Mouse (Mus musculus): ENCODE data around the gene Ndufb10.
A peak's percentile ranks its signal among the peaks of the same experiment; 100 is the strongest.
"Not testable (repeated sequence)": the region's sequence is repeated elsewhere in the genome, so short reads cannot be mapped to it uniquely, and the experiment has no call there.

The Ndufb10 gene

DNA sequence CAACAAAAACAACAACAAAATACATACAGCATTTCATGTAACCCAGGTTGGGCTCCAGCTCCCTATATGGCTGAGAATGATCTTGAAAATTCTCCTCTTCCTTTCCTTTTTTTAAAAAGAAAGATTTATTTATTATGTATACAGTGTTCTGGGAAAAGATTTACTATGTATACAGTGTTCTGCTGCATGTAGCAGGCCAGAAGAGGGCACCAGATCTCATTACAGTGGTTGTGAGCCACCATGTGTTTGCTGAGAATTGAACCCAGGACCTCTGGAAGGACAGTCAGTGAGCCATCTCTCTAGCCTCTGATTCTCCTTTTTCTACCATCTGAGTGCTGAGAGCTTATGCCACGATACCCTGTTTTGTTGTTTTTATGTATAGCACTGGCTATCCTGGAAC lies 10.2 kb upstream of the Ndufb10 start:
- DNase-seq (ENCODE audit: low spot score), result no peak

DNA sequence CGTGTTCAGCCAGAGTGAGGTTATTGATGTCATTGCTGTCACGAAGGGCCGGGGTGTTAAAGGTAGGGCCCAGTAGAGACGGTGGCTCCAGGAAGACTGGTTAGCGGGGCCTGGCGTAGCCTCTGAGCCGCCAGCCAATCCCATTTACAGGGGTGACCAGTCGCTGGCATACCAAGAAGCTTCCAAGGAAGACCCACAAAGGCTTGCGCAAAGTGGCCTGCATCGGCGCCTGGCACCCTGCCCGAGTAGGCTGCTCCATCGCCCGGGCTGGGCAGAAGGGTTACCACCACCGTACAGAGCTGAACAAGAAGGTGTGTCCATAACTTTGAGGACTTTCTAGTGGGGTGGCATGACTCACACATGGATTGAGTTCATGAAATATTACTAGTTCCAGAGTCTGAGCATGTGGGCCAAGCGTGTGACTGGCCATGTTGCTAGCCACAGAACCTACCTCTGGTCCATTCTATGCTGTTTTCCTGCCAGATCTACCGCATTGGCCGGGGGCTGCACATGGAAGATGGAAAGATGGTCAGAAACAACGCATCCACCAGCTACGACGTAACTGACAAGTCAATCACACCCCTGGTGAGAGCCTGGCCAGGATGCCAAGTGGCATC lies 9.3 kb upstream of the Ndufb10 start:
- no peak for DNase-seq (ENCODE audit: low spot score)

GRCm38 (mm10) chr17:24732233-24732935 lies 8.1 kb upstream of the Ndufb10 start:
- no peak for DNase-seq (ENCODE audit: low spot score)

DNA sequence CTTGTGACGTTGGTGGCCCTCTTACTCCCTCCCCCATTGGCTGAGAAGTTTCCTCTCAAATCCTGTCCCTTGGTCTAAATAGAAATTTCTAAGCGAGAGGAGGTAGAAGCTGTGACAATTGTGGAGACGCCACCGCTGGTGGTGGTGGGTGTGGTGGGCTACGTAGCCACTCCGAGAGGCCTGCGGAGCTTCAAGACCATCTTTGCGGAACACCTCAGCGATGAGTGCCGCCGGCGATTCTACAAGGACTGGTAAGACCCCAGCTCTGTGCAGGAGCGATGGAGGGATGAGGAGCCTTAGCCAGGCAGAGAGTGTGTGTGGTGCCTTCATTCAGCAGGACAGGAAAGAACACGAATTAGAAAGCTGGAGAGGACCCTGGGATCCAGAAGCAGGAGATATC lies 6.5 kb upstream of the Ndufb10 start:
- DNase-seq (ENCODE audit: low spot score), result no peak

DNA sequence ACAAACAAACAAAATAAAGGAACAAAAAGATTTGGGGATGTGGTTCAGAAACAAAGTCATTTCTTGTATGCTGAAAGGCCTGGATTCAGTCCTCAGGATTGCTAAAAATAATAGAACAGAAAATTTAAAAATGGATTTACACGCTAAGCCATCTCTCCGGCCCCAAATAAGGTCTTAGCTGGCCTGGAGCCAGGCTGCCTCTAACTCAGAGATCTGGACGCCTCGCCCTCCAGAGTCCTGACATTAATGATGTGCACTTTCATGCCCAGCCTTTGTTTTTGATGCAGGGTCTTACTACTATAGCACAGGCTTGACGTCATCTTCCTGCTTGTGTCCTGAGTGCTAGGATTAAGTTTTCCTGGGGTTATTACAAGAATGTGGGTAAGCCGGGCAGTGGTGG lies 4.8 kb upstream of the Ndufb10 start:
- no peak for DNase-seq (ENCODE audit: low spot score)

DNA sequence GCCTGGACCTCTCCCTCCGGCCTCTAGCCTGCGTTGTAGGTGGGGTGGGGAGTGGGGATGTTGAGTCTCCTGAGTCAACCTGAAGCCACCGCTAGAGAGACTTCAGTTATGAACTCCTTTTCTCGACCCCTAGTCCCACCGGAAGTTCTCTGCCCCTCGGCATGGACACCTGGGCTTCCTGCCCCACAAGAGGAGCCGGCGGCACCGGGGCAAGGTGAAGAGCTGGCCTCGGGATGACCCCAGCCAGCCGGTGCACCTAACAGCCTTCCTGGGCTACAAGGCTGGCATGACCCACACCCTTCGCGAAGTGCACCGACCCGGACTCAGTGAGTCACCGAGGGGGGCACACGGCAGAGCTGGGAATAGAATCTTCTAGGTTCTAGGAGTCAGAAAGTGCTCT lies 3.9 kb upstream of the Ndufb10 start:
- DNase-seq (ENCODE audit: low spot score), result no peak

- DNase-seq (ENCODE audit: low spot score), result no peak
Measured at GRCm38 (mm10) chr17:24727618-24728017, 3.3 kb upstream of the Ndufb10 start, which contains the start of gene Rpl3l. TSS of gene Rpl3l (plus strand) at chr17:24727820.

- DNase-seq (ENCODE audit: low spot score), result no peak
Measured at GRCm38 (mm10) chr17:24725637-24726390, 1.5 kb upstream of the Ndufb10 start.

DNA sequence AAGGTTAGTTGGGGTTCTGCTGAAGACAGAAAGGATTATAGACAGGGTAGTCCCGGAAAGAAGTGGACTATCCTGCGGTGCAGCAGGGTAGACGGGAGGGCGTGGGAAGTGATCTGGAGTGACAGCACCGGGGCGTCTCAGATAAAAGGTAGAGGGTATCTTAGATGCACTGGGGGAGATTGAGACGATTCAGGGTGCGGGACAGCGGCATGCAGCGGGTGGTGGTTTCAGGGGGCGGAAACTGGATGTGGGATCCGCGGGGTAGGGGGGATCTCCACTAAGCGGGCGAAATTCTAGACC lies 447 bp downstream of the Ndufb10 start:
- no peak for DNase-seq (ENCODE audit: low spot score)

DNA sequence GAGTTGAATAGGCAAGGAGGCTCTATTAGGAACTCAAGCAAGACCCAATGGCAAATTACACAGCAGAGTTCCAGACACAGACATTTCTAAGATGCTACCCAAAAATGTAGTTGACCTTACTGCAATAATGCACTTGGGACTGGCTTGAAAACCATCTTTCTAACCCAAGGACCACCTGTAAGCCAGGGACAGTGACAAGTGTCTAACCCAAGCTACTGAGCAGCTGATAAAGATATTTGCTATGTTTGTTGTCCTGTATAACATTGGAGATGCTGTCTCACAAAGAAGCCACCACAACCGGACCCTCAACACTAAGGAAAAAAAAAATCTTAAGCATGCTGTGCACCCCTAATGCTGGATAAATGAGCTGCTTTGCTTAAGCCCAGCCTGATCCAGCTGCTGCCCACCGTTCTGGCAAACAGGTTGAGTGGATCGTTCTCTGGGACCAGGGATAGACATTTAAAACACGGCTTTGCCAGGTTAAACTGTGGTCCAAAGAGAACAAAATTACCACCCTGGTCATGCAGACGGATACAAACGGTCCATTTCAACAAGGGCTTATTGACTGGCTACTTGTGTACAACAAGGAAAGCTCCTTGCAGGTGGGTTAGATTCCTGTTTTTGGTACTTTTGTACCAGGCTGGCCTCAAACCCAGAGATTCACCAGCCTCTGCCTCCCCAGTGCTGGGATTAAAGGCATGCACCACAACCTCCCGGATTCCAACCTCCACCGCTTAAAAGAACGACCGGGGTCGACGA lies 977 bp downstream of the Ndufb10 start:
- no peak for DNase-seq (ENCODE audit: low spot score)

DNA sequence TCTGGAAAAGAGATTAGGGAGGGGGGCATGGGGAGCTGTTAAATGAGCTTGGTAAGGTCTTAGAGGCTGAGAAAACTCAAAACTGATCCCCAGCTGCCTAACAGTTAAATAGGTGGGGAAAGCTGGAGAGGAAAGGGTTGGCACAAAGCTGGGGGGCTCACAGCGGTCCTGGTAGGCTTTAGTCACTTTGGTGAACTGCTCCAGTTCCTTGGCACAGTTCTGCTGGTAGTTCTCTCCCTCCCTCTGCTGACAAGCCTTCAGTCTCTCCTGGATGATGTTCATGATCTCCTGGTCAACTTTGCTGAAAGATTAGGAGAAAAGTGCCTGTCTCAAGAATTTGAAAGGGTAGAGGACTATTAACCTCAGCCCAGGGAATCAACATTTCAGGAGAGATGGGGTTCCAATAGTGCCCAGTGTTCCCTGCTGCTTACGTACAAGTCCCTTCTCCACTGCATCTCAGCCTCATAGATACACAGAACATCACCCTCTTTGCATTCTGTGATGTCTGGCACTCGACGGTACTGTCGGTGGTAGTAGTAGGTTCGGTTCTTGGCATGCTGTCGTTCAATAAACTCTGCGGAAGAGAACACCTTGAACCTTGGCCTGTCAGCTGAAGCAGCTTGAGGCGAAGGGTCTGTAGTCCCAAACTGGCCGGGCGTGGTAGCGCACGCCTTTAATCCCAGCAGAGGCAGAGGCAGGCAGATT lies 1.9 kb downstream of the Ndufb10 start:
- no peak for DNase-seq (ENCODE audit: low spot score)

DNA sequence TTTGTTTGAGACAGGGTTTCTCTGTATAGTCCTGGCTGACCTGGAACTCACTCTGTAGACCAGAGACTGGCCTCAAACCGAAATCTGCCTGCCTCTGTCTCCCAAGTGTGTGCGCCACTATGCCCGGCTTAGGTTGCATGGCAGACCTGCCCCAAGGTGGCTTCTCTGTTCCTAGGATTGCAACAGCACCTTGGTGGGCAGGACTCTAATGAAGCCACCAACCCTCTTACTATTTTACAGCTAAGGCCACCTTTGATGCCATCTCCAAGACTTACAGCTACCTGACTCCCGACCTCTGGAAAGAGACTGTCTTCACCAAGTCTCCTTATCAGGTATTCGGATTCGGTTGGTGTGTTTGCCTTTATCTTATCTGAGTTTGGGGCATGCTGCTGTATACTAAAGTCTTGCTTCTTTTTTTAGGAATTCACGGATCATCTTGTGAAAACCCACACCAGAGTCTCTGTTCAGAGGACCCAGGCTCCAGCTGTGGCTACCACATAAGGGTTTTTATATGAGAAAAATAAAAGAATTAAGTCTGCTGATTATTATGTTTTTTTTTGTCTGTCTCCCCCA lies 2.8 kb downstream of the Ndufb10 start:
- not testable (repeated sequence) for DNase-seq (ENCODE audit: low spot score)

GRCm38 (mm10) chr17:24720616-24721015 lies 3.7 kb downstream of the Ndufb10 start:
- DNase-seq (ENCODE audit: low spot score), result not testable (repeated sequence)

GRCm38 (mm10) chr17:24719494-24720222 lies 4.6 kb downstream of the Ndufb10 start:
- peak; percentile 98 for DNase-seq (ENCODE audit: low spot score)

DNA sequence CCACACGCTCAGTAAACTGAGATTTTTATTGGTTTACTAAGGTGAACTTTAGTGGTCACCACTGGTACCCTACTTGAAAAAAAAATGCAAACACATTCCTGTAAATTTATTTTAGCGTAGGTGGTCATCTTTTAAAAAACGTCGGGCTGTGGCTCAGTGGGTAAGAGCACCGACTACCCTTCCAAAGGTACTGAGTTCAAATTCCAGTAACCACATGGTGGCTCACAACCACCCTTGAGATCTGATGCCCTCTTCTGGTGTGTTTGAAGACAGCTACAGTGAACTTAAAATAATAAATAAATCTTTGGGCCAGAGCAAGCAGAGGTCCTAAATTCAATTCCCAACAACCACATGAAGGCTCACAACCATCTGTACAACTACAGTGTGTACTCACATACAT lies 5.3 kb downstream of the Ndufb10 start:
- not testable (repeated sequence) for DNase-seq (ENCODE audit: low spot score)

- no peak for DNase-seq (ENCODE audit: low spot score)
Measured at GRCm38 (mm10) chr17:24717943-24718342, 6.3 kb downstream of the Ndufb10 start, which contains the start of the genes Rnf151 and Rps2. TSS of gene Rnf151 (minus strand) at chr17:24718063. TSS of gene Rps2 (plus strand) at chr17:24718116.

DNA sequence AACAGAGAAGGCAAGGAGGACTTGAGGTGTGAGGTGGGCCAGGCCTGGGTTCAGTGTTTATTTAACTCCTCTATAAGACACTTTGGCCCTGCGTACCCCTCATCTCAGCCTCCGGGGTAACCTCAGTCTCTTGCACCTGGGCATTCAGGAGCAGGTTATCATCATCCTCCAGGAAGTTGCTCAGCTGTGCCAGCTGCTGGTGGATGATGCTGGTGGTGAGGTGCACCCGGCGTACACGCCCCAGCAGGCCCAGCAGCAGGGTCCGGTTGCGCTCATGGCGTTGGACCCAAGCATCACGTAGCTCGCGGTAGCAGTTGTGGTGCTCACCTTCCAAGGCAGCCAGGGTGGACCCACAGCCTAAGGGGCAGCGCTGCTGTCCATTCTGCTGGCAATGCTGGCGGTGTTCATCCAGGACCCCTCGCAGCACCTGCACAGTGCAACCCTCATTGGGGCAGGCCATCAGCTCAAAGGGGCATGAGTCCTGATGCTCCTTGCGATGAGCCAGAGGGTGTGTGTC lies 8.1 kb downstream of the Ndufb10 start:
- no peak for DNase-seq (ENCODE audit: low spot score)

- no peak for DNase-seq (ENCODE audit: low spot score)
Measured at GRCm38 (mm10) chr17:24715556-24715955, 8.7 kb downstream of the Ndufb10 start.

- DNase-seq (ENCODE audit: low spot score), result no peak
Measured at GRCm38 (mm10) chr17:24708646-24709045, 15.6 kb downstream of the Ndufb10 start.

GRCm38 (mm10) chr17:24707801-24708425 lies 16.4 kb downstream of the Ndufb10 start:
- DNase-seq (ENCODE audit: low spot score), result peak; percentile 30

All from T-cell, adult 2 months (primary cell).